Mouse (Mus musculus): ENCODE measurements at regions not wholly inside any gene's neighbourhood (a gene's known extent, or its start where the extent isn't known, plus 50 kb on each side); places are given as distances from the start of the nearest gene placed in this dataset.

DNA sequence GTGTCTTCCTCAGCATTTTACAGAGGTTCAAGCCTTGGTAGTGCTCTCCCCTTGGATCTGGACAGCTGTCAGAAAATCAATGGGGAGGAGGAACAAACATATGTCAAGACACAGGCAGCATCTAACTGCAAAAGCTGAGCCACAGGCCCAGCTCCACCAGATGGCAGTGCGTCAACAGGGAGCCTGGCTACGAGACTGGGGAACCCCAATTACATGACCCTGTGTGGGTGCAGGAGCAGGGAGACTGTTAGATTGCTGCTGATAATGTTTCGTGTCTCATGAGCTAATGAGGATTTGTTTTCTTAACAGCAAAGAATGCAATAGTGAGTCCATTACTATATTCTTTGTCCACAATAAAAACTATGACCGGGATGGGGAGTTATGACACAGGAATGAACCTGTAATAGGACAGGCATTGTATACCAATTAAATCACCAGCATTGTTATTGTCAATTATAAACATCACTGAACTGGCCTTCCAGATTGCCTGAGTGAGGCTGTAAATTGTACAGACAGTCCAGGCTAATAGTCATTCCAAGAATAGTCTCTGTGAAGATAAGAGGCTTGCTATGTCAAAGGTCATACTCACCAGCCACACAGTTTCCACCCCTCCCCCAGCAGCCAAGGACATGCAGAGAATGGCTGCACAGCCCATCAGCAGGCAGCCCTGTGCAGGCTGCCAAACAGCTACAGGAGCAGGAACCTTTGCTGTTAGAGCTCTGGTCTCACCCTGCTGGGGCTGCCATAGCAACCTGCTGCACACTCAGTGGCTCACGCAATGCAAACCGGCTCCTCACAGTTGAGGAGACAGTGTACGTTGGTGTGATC is 58.8 kb upstream of the Barx2 start:
- ATAC-seq (replicated peaks; ENCODE audit: insufficient number of reproducible peaks, low FRiP score, low TSS enrichment, poor library complexity, severe bottlenecking) = no peak

- no peak for ATAC-seq (replicated peaks; ENCODE audit: insufficient number of reproducible peaks, low FRiP score, low TSS enrichment, poor library complexity, severe bottlenecking)
These were observed 59.3 kb upstream of the Barx2 start for GRCm38 (mm10) chr9:31972629-31972993.

DNA sequence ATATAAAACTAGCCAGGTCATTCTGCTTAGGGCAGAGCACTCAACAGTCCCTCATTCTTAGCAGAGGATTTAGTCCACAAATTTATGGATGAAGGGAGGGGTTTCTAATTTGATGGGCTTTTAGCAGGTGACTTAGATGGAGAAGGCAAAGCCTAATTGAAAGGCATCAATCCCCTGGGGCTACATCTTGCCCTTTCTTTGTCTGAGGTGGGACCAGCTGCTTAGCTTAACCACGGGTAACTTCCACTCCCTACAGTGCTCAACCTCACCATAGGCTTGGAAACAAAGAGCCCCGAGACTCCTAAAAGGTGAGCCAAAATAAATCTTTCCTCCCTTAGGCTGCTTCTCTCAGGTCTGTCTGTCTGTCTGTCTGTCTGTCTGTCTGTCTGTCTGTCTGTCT is 62.9 kb upstream of the Barx2 start:
- ATAC-seq (replicated peaks; ENCODE audit: insufficient number of reproducible peaks, low FRiP score, low TSS enrichment, poor library complexity, severe bottlenecking) = no peak

DNA sequence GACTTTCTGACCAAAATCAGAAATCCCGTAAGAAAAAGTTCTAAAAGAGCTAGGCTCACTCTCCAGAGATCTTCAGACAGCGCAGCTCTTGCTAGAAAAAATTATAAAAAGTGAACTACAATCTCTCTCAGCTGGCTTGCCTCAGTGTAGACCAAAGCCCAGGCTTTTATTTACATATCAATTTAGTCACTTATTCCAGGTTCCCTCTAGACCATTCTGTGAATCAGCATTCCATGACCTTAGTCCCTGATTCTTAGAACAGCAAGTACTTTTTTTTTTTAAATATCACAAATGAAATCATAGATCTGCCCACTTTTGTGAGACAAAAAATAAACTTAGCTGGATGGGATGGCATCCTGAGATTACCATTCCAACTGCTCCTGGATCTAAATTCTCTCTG is 64.8 kb upstream of the Barx2 start:
- no peak for ATAC-seq (replicated peaks; ENCODE audit: insufficient number of reproducible peaks, low FRiP score, low TSS enrichment, poor library complexity, severe bottlenecking)

DNA sequence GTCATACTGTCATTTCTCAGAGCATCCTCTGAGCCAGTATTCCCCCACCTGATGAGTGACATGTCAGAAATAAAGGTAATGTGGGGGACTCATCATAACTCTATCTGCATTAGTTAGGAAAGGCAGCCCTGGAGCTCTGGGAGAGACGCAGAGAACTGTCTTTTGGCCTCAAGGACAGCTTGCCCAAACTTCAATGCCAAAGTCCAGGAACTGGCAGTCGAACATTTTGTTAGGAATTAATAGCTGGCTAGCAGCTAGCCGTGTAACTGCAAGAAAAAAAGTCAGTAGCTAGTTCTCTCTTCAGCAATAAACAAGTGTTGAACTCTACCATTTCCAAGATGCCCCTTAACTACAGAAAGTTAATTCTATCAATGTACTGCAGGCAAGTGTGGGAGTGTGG is 65.9 kb upstream of the Barx2 start:
- no peak for ATAC-seq (replicated peaks; ENCODE audit: insufficient number of reproducible peaks, low FRiP score, low TSS enrichment, poor library complexity, severe bottlenecking)

GRCm38 (mm10) chr9:31980459-31980858 is 67.2 kb upstream of the Barx2 start:
- ATAC-seq (replicated peaks; ENCODE audit: insufficient number of reproducible peaks, low FRiP score, low TSS enrichment, poor library complexity, severe bottlenecking) = no peak

- ATAC-seq (replicated peaks; ENCODE audit: insufficient number of reproducible peaks, low FRiP score, low TSS enrichment, poor library complexity, severe bottlenecking) = no peak
These were observed 70.7 kb upstream of the Barx2 start for GRCm38 (mm10) chr9:31983759-31984586.

DNA sequence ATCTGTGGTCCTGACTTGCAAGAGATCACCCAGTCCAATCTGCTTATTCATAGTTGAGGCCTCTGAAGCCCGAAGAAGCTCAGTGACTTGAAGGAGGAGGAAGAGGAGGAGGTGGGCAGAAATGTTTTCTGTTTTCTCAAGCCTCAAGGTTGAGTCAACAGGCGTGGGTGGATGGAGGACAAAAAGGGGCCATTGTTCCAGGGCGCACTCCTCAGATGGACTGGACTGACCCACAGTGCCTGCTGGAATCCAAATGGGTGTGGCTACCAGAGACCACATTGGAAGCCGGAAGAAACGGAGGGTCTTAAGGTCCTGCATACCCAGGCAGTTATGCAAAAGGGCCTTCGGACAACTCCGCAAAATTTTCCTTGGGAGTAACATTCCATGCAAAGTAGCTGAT is 75.6 kb upstream of the Barx2 start:
- no peak for ATAC-seq (replicated peaks; ENCODE audit: insufficient number of reproducible peaks, low FRiP score, low TSS enrichment, poor library complexity, severe bottlenecking)

- ATAC-seq (replicated peaks; ENCODE audit: insufficient number of reproducible peaks, low FRiP score, low TSS enrichment, poor library complexity, severe bottlenecking) = no peak
These were observed 76.5 kb upstream of the Barx2 start for GRCm38 (mm10) chr9:31989581-31990360.

GRCm38 (mm10) chr9:31990456-31990855 is 77.2 kb upstream of the Barx2 start:
- no peak for ATAC-seq (replicated peaks; ENCODE audit: insufficient number of reproducible peaks, low FRiP score, low TSS enrichment, poor library complexity, severe bottlenecking)

GRCm38 (mm10) chr9:31993631-31994601 is 80.7 kb upstream of the Barx2 start:
- ATAC-seq (replicated peaks; ENCODE audit: insufficient number of reproducible peaks, low FRiP score, low TSS enrichment, poor library complexity, severe bottlenecking) = no peak

GRCm38 (mm10) chr9:31995101-31995500 is 81.8 kb upstream of the Barx2 start:
- ATAC-seq (replicated peaks; ENCODE audit: insufficient number of reproducible peaks, low FRiP score, low TSS enrichment, poor library complexity, severe bottlenecking) = no peak

DNA sequence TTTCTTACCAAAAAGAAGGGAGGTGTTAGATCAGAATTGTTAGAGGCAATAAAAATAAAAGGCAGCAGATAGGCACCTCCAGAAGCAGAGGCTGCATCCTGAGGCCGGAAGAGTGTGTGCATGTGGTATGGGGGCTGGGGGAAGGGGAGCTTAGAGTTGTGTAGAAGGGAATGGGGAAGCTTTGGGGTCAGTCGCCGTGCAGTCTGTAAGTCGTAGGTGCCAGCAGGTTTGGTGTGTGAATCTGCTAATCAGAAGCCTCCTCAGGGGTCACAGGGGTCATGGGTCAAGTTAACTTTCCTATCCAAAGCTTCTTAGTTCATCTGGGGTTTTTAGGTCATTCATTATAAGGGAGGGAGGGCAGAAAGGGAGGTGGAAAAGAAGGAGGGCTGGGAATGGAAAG is 82.4 kb upstream of the Barx2 start:
- ATAC-seq (replicated peaks; ENCODE audit: insufficient number of reproducible peaks, low FRiP score, low TSS enrichment, poor library complexity, severe bottlenecking) = no peak

- no peak for ATAC-seq (replicated peaks; ENCODE audit: insufficient number of reproducible peaks, low FRiP score, low TSS enrichment, poor library complexity, severe bottlenecking)
These were observed 83.4 kb upstream of the Barx2 start for GRCm38 (mm10) chr9:31996466-31997177.

DNA sequence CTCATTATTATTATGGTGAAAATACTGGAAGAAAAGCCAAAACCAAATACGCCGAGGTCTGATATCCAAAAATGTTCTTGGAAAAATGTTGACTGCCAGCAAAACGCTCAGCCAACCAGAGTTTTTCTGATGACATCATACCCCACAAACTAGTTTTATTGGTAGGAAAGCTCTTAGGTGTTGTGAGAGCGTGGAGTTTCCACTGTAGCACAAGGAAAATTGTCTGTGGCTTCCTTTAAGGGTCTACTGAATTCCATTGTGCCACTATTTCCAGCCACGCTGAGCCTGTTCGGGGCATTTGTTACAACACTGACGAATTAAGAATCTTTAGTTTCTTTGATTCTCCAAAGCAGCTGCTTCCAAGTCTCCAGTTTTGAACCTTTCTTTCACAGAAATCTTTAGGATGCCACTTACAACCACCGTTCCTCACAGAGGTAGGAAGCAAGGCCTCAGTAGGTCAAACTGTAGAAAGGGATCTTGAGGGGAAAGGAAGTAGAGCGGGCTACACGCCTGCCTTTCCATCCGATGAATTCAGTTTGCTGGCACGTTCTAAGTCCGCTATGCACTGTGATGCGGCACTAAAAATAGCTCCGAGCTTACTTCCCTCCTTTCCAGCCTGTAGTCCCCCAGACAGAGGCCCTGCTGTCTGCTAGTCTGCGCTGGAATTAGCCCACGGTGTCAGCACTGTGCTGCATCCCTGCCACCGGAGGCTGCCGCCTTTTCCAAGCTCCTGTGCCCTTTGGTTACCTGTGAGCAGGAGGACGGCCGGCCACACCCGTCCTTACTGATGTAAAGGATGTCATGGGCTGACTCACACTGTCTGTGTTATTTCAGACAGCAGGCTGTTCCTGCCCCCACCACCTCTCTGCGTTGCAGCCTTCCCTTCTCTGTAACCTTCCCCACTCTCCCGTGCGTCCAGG is 84.2 kb upstream of the Barx2 start:
- no peak for ATAC-seq (replicated peaks; ENCODE audit: insufficient number of reproducible peaks, low FRiP score, low TSS enrichment, poor library complexity, severe bottlenecking)

GRCm38 (mm10) chr9:31998488-31999280 is 85.4 kb upstream of the Barx2 start:
- ATAC-seq (replicated peaks; ENCODE audit: insufficient number of reproducible peaks, low FRiP score, low TSS enrichment, poor library complexity, severe bottlenecking) = no peak
